Mouse (Mus musculus) heart, embryonic 15.5 days (tissue): ENCODE measurements around the gene Gm3448. TPM values are rescaled to one million over a fixed set of nuclear protein-coding genes. Genes with fewer than 3 reads are reported as not detected.
A peak's percentile ranks its signal among the peaks of the same experiment; 100 is the strongest.
"Not testable (repeated sequence)": the region's sequence is repeated elsewhere in the genome, so short reads cannot be mapped to it uniquely, and the experiment has no call there.

Experiments
- ATAC-seq: fragments of 200-750 bp; cut with Nextera tagmentation; replicated peaks from 2 replicates; pipeline ENCODE4 v1.8.0; 2017; ENCODE audit warnings: low read depth, moderate TSS enrichment; ENCODE audit not compliant: insufficient number of reproducible peaks, insufficient read depth, low FRiP score
- H3K27ac ChIP-seq: fragments of 300-500 bp; sonication (generic); 2 replicates; pipeline ENCODE4 v1.5.1; 2015; ENCODE audit warnings: mild to moderate bottlenecking, inconsistent platforms
- H3K27me3 ChIP-seq: fragments of 300-500 bp; sonication (generic); 2 replicates; pipeline ENCODE4 v1.6.1; 2015; ENCODE audit warnings: inconsistent platforms
- H3K36me3 ChIP-seq: fragments of 300-500 bp; sonication (generic); 2 replicates; pipeline ENCODE4 v1.6.1; 2015; ENCODE audit warnings: mild to moderate bottlenecking, inconsistent platforms
- H3K4me1 ChIP-seq: fragments of 300-500 bp; sonication (generic); replicated peaks from 2 replicates; pipeline ENCODE4 v1.6.1; 2015; ENCODE audit warnings: inconsistent platforms
- H3K4me2 ChIP-seq: fragments of 300-500 bp; sonication (generic); 2 replicates; pipeline ENCODE4 v1.6.1; 2015; ENCODE audit warnings: inconsistent platforms, mild to moderate bottlenecking, moderate library complexity
- H3K4me3 ChIP-seq: fragments of 300-500 bp; sonication (generic); 2 replicates; pipeline ENCODE4 v1.5.1; 2015; ENCODE audit warnings: mild to moderate bottlenecking, inconsistent platforms
- H3K9ac ChIP-seq: fragments of 300-500 bp; sonication (generic); 2 replicates; pipeline ENCODE4 v1.6.1; 2015; ENCODE audit warnings: mild to moderate bottlenecking, inconsistent platforms
- H3K9me3 ChIP-seq: fragments of 300-500 bp; sonication (generic); replicated peaks from 2 replicates; pipeline ENCODE4 v1.6.1; 2016; ENCODE audit warnings: inconsistent platforms
- WGBS: fragments of 180-500 bp; shearing (Covaris S2); methylation state at CpG from one replicate; pipeline ENCODE4 v1.1.7; 2015; ENCODE audit warnings: mixed read lengths; 5-methylcytosine and 5-hydroxymethylcytosine counted together
- polyA plus RNA-seq: library from polyadenylated mRNA; unstranded; fragments of >200 nt; fragmentation: Nextera tagmentation; extraction: Ambion mirVana; gene quantifications from 2 replicates; pipeline ENCODE4 v1.2.1, GENCODE M21; 2015

Gene Gm3448
- polyA plus RNA-seq = 1.9 and 2.1 TPM in 2 replicates

GRCm38 (mm10) chr17:15041175-15041729 is at the start of gene Gm3448, which contains the start of the genes Ermard and Tcte3:
Gene Gm3448 (minus strand): TSS chr17:15041537.
Gene Ermard (plus strand): TSS chr17:15041208.
Gene Tcte3 (minus strand): TSS chr17:15041488.
- no CpG with 5 or more reads among the region's 56 CpGs for WGBS
- H3K36me3 ChIP-seq, H3K27ac ChIP-seq, H3K4me2 ChIP-seq, H3K9ac ChIP-seq, H3K4me1 ChIP-seq, H3K9me3 ChIP-seq, H3K27me3 ChIP-seq: not testable (repeated sequence)
- ATAC-seq = peak; percentile 96
- 0 out of 2 replicates have a peak within 1 kb of the TSS, but pooled peaks have one; percentile 26 for H3K4me3 ChIP-seq

- Histone ChIP-seq H3K36me3 (no peaks in the 10 kb centered on the region), H3K4me2 (no peak overlapping the region), H3K27ac (no peak overlapping the region)
Observed at GRCm38 (mm10) chr17:15088591-15089001, 47.3 kb upstream of the Gm3448 start.

GRCm38 (mm10) chr17:15088166-15088565 is 46.8 kb upstream of the Gm3448 start:
- no peak overlapping the region for H3K4me2 ChIP-seq
- no peak overlapping the region for H3K4me3 ChIP-seq
- no peaks in the 10 kb centered on the region for H3K36me3 ChIP-seq
- H3K9ac ChIP-seq = no peak overlapping the region
- ATAC-seq = no peak
- 41% methylated on average over 2 of the region's 2 CpGs for WGBS
- H3K27ac ChIP-seq = no peak overlapping the region
- H3K4me1 ChIP-seq = peaks cover 12% of the 10 kb centered on the region
- H3K27me3 ChIP-seq = peaks cover 5% of the 10 kb centered on the region; the same call in 1 of the 2 replicates
- H3K9me3 ChIP-seq = no peaks in the 10 kb centered on the region

More at GRCm38 (mm10) chr17:15088591-15089001, 47.3 kb upstream of the Gm3448 start:
- peaks cover 12% of the 10 kb centered on the region for H3K4me1 ChIP-seq
- H3K9ac ChIP-seq = no peak overlapping the region
- H3K4me3 ChIP-seq = no peak overlapping the region
- no peaks in the 10 kb centered on the region for H3K9me3 ChIP-seq
- WGBS = 41% methylated on average over 8 of the region's 8 CpGs
- peaks cover 5% of the 10 kb centered on the region; the same call in 1 of the 2 replicates for H3K27me3 ChIP-seq
- ATAC-seq = no peak

- Histone ChIP-seq H3K9ac (no peak overlapping the region), H3K36me3 (no peaks in the 10 kb centered on the region), H3K4me3 (no peak overlapping the region), H3K4me1 (peaks cover 12% of the 10 kb centered on the region), H3K27me3 (peaks cover 16% of the 10 kb centered on the region), H3K9me3 (no peaks in the 10 kb centered on the region), H3K4me2 (no peak overlapping the region), H3K27ac (no peak overlapping the region)
- 57% methylated on average over 2 of the region's 2 CpGs for WGBS
- no peak for ATAC-seq
Observed at GRCm38 (mm10) chr17:15085006-15085405, 43.7 kb upstream of the Gm3448 start.

GRCm38 (mm10) chr17:15084226-15084848 is 43.0 kb upstream of the Gm3448 start:
- Histone ChIP-seq H3K4me1 (peaks cover 12% of the 10 kb centered on the region), H3K9ac (no peak overlapping the region), H3K36me3 (no peaks in the 10 kb centered on the region), H3K4me2 (peak overlapping the region; percentile 28; the same call in 1 of the 2 replicates), H3K27me3 (peaks cover 16% of the 10 kb centered on the region), H3K27ac (no peak overlapping the region), H3K4me3 (no peak overlapping the region), H3K9me3 (no peaks in the 10 kb centered on the region)
- no peak; the same call in 1 of the 2 replicates for ATAC-seq
- 31% methylated on average over 13 of the region's 13 CpGs for WGBS

- Histone ChIP-seq H3K9ac (no peak overlapping the region), H3K4me2 (no peak overlapping the region), H3K27ac (no peak overlapping the region), H3K36me3 (no peaks in the 10 kb centered on the region), H3K27me3 (peaks cover 13% of the 10 kb centered on the region; the same call in 1 of the 2 replicates), H3K4me1 (no peaks in the 10 kb centered on the region), H3K9me3 (no peaks in the 10 kb centered on the region), H3K4me3 (no peak overlapping the region)
- no peak for ATAC-seq
- WGBS = 21% methylated on average over 2 of the region's 2 CpGs
Observed at GRCm38 (mm10) chr17:15077536-15077935, 36.2 kb upstream of the Gm3448 start.

GRCm38 (mm10) chr17:15075033-15075432 is 33.7 kb upstream of the Gm3448 start:
- Histone ChIP-seq H3K4me2 (no peak overlapping the region), H3K9me3 (no peaks in the 10 kb centered on the region), H3K27ac (no peak overlapping the region), H3K36me3 (no peaks in the 10 kb centered on the region), H3K27me3 (peaks cover 3% of the 10 kb centered on the region; the same call in 1 of the 2 replicates), H3K4me3 (no peak overlapping the region), H3K9ac (no peak overlapping the region), H3K4me1 (no peaks in the 10 kb centered on the region)
- ATAC-seq = no peak
- 74% methylated on average over 8 of the region's 8 CpGs for WGBS

GRCm38 (mm10) chr17:15072211-15072610 is 30.9 kb upstream of the Gm3448 start:
- WGBS = 83% methylated on average over 2 of the region's 2 CpGs
- H3K36me3 ChIP-seq = no peaks in the 10 kb centered on the region
- H3K4me2 ChIP-seq = no peak overlapping the region
- ATAC-seq = no peak
- H3K4me3 ChIP-seq = no peak overlapping the region
- H3K4me1 ChIP-seq = 0 out of 2 replicates have a peak, but pooled peaks cover 9% of the 10 kb centered on the region
- H3K9ac ChIP-seq = no peak overlapping the region
- H3K27me3 ChIP-seq = peaks cover 3% of the 10 kb centered on the region; the same call in 1 of the 2 replicates
- H3K27ac ChIP-seq = no peak overlapping the region
- no peaks in the 10 kb centered on the region for H3K9me3 ChIP-seq

GRCm38 (mm10) chr17:15069124-15069523 is 27.8 kb upstream of the Gm3448 start:
- Histone ChIP-seq H3K9ac (no peak overlapping the region), H3K27ac (no peak overlapping the region)

GRCm38 (mm10) chr17:15068040-15068792 is 26.9 kb upstream of the Gm3448 start:
- no peak overlapping the region for H3K4me3 ChIP-seq
- no peaks in the 10 kb centered on the region for H3K36me3 ChIP-seq
- H3K4me2 ChIP-seq = no peak overlapping the region
- peaks cover 24% of the 10 kb centered on the region for H3K4me1 ChIP-seq
- H3K27ac ChIP-seq = no peak overlapping the region
- peaks cover 8% of the 10 kb centered on the region; the same call in 1 of the 2 replicates for H3K27me3 ChIP-seq
- WGBS = 49% methylated on average over 8 of the region's 8 CpGs
- peak; percentile 28; the same call in 1 of the 2 replicates for ATAC-seq
- no peaks in the 10 kb centered on the region for H3K9me3 ChIP-seq
- no peak overlapping the region for H3K9ac ChIP-seq

More at GRCm38 (mm10) chr17:15069124-15069523, 27.8 kb upstream of the Gm3448 start:
- peaks cover 4% of the 10 kb centered on the region; the same call in 1 of the 2 replicates for H3K27me3 ChIP-seq
- H3K36me3 ChIP-seq = no peaks in the 10 kb centered on the region
- no peaks in the 10 kb centered on the region for H3K9me3 ChIP-seq
- no peak overlapping the region for H3K4me3 ChIP-seq
- 51% methylated on average over 2 of the region's 2 CpGs for WGBS
- H3K4me2 ChIP-seq = no peak overlapping the region
- H3K4me1 ChIP-seq = peaks cover 24% of the 10 kb centered on the region
- peak; percentile 28; the same call in 1 of the 2 replicates for ATAC-seq

- peaks cover 24% of the 10 kb centered on the region for H3K4me1 ChIP-seq
- no peak overlapping the region; the same call in 1 of the 2 replicates for H3K27ac ChIP-seq
- H3K4me2 ChIP-seq = no peak overlapping the region
- no peak overlapping the region for H3K4me3 ChIP-seq
- WGBS = 44% methylated on average over 1 of the region's 1 CpGs
- H3K9ac ChIP-seq = no peak overlapping the region
- H3K36me3 ChIP-seq = no peaks in the 10 kb centered on the region
- H3K27me3 ChIP-seq = peaks cover 14% of the 10 kb centered on the region
- ATAC-seq = no peak
- H3K9me3 ChIP-seq = no peaks in the 10 kb centered on the region
Observed at GRCm38 (mm10) chr17:15066911-15067310, 25.6 kb upstream of the Gm3448 start.
